Mouse (Mus musculus) midbrain, embryonic 10.5 days (tissue): ENCODE measurements around the gene Ccdc88a. TPM values are rescaled to one million over a fixed set of nuclear protein-coding genes. Genes with fewer than 3 reads are reported as not detected.
A peak's percentile ranks its signal among the peaks of the same experiment; 100 is the strongest.
"Not testable (repeated sequence)": the region's sequence is repeated elsewhere in the genome, so short reads cannot be mapped to it uniquely, and the experiment has no call there.

Experiments used
- DNase-seq: peaks from one replicate; pipeline ENCODE4 v3.0.0-alpha.2; 2017; ENCODE audit warnings: low spot score
- H3K27ac ChIP-seq: fragments of 300-500 bp; sonication (generic); replicated peaks from 2 replicates; pipeline ENCODE4 v1.5.1; 2016; ENCODE audit warnings: mild to moderate bottlenecking
- H3K27me3 ChIP-seq: fragments of 300-500 bp; sonication (generic); 2 replicates; pipeline ENCODE4 v1.6.1; 2016; ENCODE audit warnings: low read depth, mild to moderate bottlenecking; ENCODE audit not compliant: poor library complexity, severe bottlenecking
- H3K36me3 ChIP-seq: fragments of 300-500 bp; sonication (generic); 2 replicates; pipeline ENCODE4 v1.6.1; 2016; ENCODE audit warnings: mild to moderate bottlenecking, moderate library complexity
- H3K4me1 ChIP-seq: fragments of 300-500 bp; sonication (generic); 2 replicates; pipeline ENCODE4 v1.6.1; 2016
- H3K4me3 ChIP-seq: fragments of 300-500 bp; sonication (generic); 2 replicates; pipeline ENCODE4 v1.5.1; 2016; ENCODE audit warnings: mild to moderate bottlenecking, moderate library complexity
- H3K9me3 ChIP-seq: fragments of 300-500 bp; sonication (generic); replicated peaks from 2 replicates; pipeline ENCODE4 v1.6.1; 2016; ENCODE audit warnings: mild to moderate bottlenecking
- WGBS: fragments of 180-500 bp; shearing (Covaris S2); methylation state at CpG from one replicate; pipeline ENCODE4 v1.1.7; 2016; 5-methylcytosine and 5-hydroxymethylcytosine counted together
- polyA plus RNA-seq: library from polyadenylated mRNA; unstranded; fragments of >200 nt; fragmentation: Nextera tagmentation; extraction: Ambion mirVana; gene quantifications from 2 replicates; pipeline ENCODE4 v1.2.1, GENCODE M21; 2016

Gene Ccdc88a
- polyA plus RNA-seq, 1 experiment from 2014 or later, result 35.9 TPM

GRCm38 (mm10) chr11:29503948-29504893, 130.8 kb downstream of the Ccdc88a start:
- no peak for DNase-seq
- H3K36me3 ChIP-seq, result peaks cover 70% of the 10 kb centered on the region
- H3K4me3 ChIP-seq, result no peak overlapping the region
- no peaks in the 10 kb centered on the region for H3K4me1 ChIP-seq
- H3K27ac ChIP-seq, result no peak overlapping the region
- WGBS, result 94% methylated on average over 10 of the region's 10 CpGs
- H3K27me3 ChIP-seq, result no peaks in the 10 kb centered on the region
- no peaks in the 10 kb centered on the region for H3K9me3 ChIP-seq

GRCm38 (mm10) chr11:29504899-29505625, 131.6 kb downstream of the Ccdc88a start:
- Histone ChIP-seq H3K4me3 (no peak overlapping the region), H3K36me3 (peaks cover 64% of the 10 kb centered on the region), H3K9me3 (no peaks in the 10 kb centered on the region), H3K4me1 (no peaks in the 10 kb centered on the region), H3K27ac (no peak overlapping the region), H3K27me3 (no peaks in the 10 kb centered on the region)
- DNase-seq, result no peak
- 96% methylated on average over 2 of the region's 2 CpGs for WGBS

- Histone ChIP-seq H3K4me3 (no peak overlapping the region), H3K9me3 (no peaks in the 10 kb centered on the region), H3K27ac (no peak overlapping the region), H3K27me3 (no peaks in the 10 kb centered on the region), H3K4me1 (peaks cover 9% of the 10 kb centered on the region), H3K36me3 (peaks cover 56% of the 10 kb centered on the region)
- WGBS, result 95% methylated on average over 1 of the region's 1 CpGs
- DNase-seq, result no peak
Observed at GRCm38 (mm10) chr11:29509421-29509820, 136.0 kb downstream of the Ccdc88a start.

- DNase-seq, result no peak
- peaks cover 28% of the 10 kb centered on the region for H3K36me3 ChIP-seq
- no peaks in the 10 kb centered on the region for H3K27me3 ChIP-seq
- H3K4me1 ChIP-seq, result peaks cover 13% of the 10 kb centered on the region
- WGBS, result 91% methylated on average over 4 of the region's 4 CpGs
- H3K9me3 ChIP-seq, result no peaks in the 10 kb centered on the region
- H3K4me3 ChIP-seq, result no peak overlapping the region
- no peak overlapping the region for H3K27ac ChIP-seq
Observed at GRCm38 (mm10) chr11:29512818-29513535, 139.5 kb downstream of the Ccdc88a start.

- WGBS, result 27% methylated on average over 10 of the region's 10 CpGs
- peak overlapping the region; percentile 88 for H3K27ac ChIP-seq
- no peaks in the 10 kb centered on the region for H3K9me3 ChIP-seq
- DNase-seq, result no peak
- H3K4me1 ChIP-seq, result peaks cover 13% of the 10 kb centered on the region
- peak overlapping the region; percentile 75 for H3K4me3 ChIP-seq
- H3K27me3 ChIP-seq, result no peaks in the 10 kb centered on the region
- H3K36me3 ChIP-seq, result peaks cover 27% of the 10 kb centered on the region
Observed at GRCm38 (mm10) chr11:29514325-29514681, 140.8 kb downstream of the Ccdc88a start.

GRCm38 (mm10) chr11:29514682-29515412, 141.4 kb downstream of the Ccdc88a start, which contains the start of gene Prorsd1:
Gene Prorsd1, minus strand, starts transcription at chr11:29515033.
- Histone ChIP-seq H3K36me3 (peaks cover 26% of the 10 kb centered on the region), H3K4me3 (peak within 1 kb of the TSS; percentile 75), H3K4me1 (peaks cover 13% of the 10 kb centered on the region), H3K27me3 (no peaks in the 10 kb centered on the region), H3K9me3 (no peaks in the 10 kb centered on the region), H3K27ac (peak within 1 kb of the TSS; percentile 88)
- peak; percentile 90 for DNase-seq
- WGBS, result 3% methylated on average over 40 of the region's 40 CpGs

GRCm38 (mm10) chr11:29525988-29526794, 152.7 kb downstream of the Ccdc88a start, which contains the start of gene Mtif2:
Gene Mtif2, plus strand, starts transcription at chr11:29526408.
- Histone ChIP-seq H3K27ac (peak within 1 kb of the TSS; percentile 95), H3K4me3 (peak within 1 kb of the TSS; percentile 79), H3K4me1 (peaks cover 18% of the 10 kb centered on the region), H3K9me3 (no peaks in the 10 kb centered on the region), H3K27me3 (no peaks in the 10 kb centered on the region), H3K36me3 (peaks cover 14% of the 10 kb centered on the region)
- 1% methylated on average over 47 of the region's 47 CpGs for WGBS
- peak; percentile 89 for DNase-seq

GRCm38 (mm10) chr11:29538201-29538600, 164.7 kb downstream of the Ccdc88a start:
- 93% methylated on average over 1 of the region's 1 CpGs for WGBS
- Histone ChIP-seq H3K4me3 (no peak overlapping the region), H3K27me3 (no peaks in the 10 kb centered on the region), H3K9me3 (no peaks in the 10 kb centered on the region), H3K36me3 (peaks cover 85% of the 10 kb centered on the region), H3K27ac (no peak overlapping the region), H3K4me1 (no peaks in the 10 kb centered on the region)
- DNase-seq, result no peak

GRCm38 (mm10) chr11:29544225-29544945, 170.9 kb downstream of the Ccdc88a start:
- WGBS, result 84% methylated on average over 3 of the region's 3 CpGs
- H3K36me3 ChIP-seq, result peaks cover 71% of the 10 kb centered on the region

GRCm38 (mm10) chr11:29545150-29545752, 171.8 kb downstream of the Ccdc88a start:
- peaks cover 63% of the 10 kb centered on the region for H3K36me3 ChIP-seq
- not testable (repeated sequence) for H3K27me3 ChIP-seq, H3K27ac ChIP-seq, H3K9me3 ChIP-seq, H3K4me3 ChIP-seq, DNase-seq
- 89% methylated on average over 4 of the region's 4 CpGs for WGBS
- H3K4me1 ChIP-seq, result peaks cover 14% of the 10 kb centered on the region

More at GRCm38 (mm10) chr11:29544225-29544945, 170.9 kb downstream of the Ccdc88a start:
- H3K27ac ChIP-seq, result no peak overlapping the region
- no peak for DNase-seq
- no peaks in the 10 kb centered on the region for H3K9me3 ChIP-seq
- H3K4me1 ChIP-seq, result peaks cover 14% of the 10 kb centered on the region
- no peak overlapping the region for H3K4me3 ChIP-seq
- no peaks in the 10 kb centered on the region for H3K27me3 ChIP-seq
